ENCODE assay signal across 20 mouse cellular contexts in genomic region chr5:100003895-100004294, GRCm38 (mm10). TPM values are rescaled to one million over a fixed set of nuclear protein-coding genes. Genes with fewer than 3 reads are reported as not detected.
DNase-seq lines count a peak whose midpoint lies in the region; ATAC-seq lines count a peak whose summit lies in the region.
"Had no signal": no experiment of that assay in that cellular context is flagged by ENCODE, and none has a peak within 500 bp of the region (broad histone marks: within the 10 kb centered on the region; RNA-seq: fewer than 3 reads in every experiment).

No protein-coding gene starts in this region.

- H3K4me1 ChIP-seq in liver, embryonic 12.5 days, result peaks cover 48% of the 10 kb centered on the region
- H3K4me1 ChIP-seq: embryonic facial prominence, embryonic 12.5 days; forebrain, embryonic 13.5 days; forebrain, embryonic 15.5 days had no signal

- no peak overlapping the region for H3K4me2 ChIP-seq in liver, embryonic 12.5 days
- H3K4me2 ChIP-seq: embryonic facial prominence, embryonic 12.5 days; forebrain, embryonic 13.5 days; forebrain, embryonic 15.5 days had no signal

- ATAC-seq in liver, embryonic 12.5 days, result no peak
- ATAC-seq in megakaryocyte progenitor cell, adult 5-6 weeks (replicated peaks; ENCODE audit: poor library complexity), result peak; percentile 33; the same call in 1 of the 2 replicates
- ATAC-seq: activated CD4-positive, CD25-positive, alpha-beta regulatory T cell, adult 4 months; forebrain, embryonic 13.5 days; forebrain, embryonic 15.5 days; forebrain, postnatal 0 days had no signal

- peak; percentile 40 for DNase-seq in liver
- peak; percentile 32 for DNase-seq in 416B (ENCODE audit: low read depth)
- peak; percentile 29 for DNase-seq in MEL-GATA-1-ER (ENCODE audit: extremely low read depth, low read depth)
- DNase-seq in cerebellum, postnatal 14 days, result no peak
- no peak for DNase-seq in cerebellum, adult 8-10 months
- DNase-seq in lung, postnatal 4 days, result no peak
- DNase-seq: adrenal gland, adult 8-10 months; adrenal gland, postnatal 14 days; adrenal gland, postnatal 36 days; cerebellum, adult 11-12 months; cerebellum, adult 2 months; cerebellum, postnatal 10 days; forebrain, postnatal 0 days had no signal

- no peaks in the 10 kb centered on the region for H3K36me3 ChIP-seq in liver, embryonic 12.5 days
- H3K36me3 ChIP-seq: embryonic facial prominence, embryonic 10.5 days; embryonic facial prominence, embryonic 12.5 days; forebrain, embryonic 15.5 days had no signal

- H3K9ac ChIP-seq in liver, embryonic 12.5 days, result no peak overlapping the region
- H3K9ac ChIP-seq: embryonic facial prominence, embryonic 12.5 days; forebrain, embryonic 13.5 days; forebrain, embryonic 15.5 days; forebrain, postnatal 0 days had no signal

- no peak overlapping the region for H3K4me3 ChIP-seq in liver, embryonic 12.5 days
- H3K4me3 ChIP-seq: embryonic facial prominence, embryonic 10.5 days; embryonic facial prominence, embryonic 12.5 days; forebrain, embryonic 13.5 days; forebrain, embryonic 15.5 days had no signal

- no peaks in the 10 kb centered on the region for H3K27me3 ChIP-seq in liver, embryonic 12.5 days (replicated peaks)
- H3K27me3 ChIP-seq: embryonic facial prominence, embryonic 12.5 days; forebrain, embryonic 13.5 days; forebrain, embryonic 15.5 days had no signal

- H3K27ac ChIP-seq in liver, embryonic 12.5 days, result no peak overlapping the region
- H3K27ac ChIP-seq: embryonic facial prominence, embryonic 10.5 days; embryonic facial prominence, embryonic 12.5 days; forebrain, embryonic 13.5 days; forebrain, embryonic 15.5 days had no signal

- WGBS in liver, embryonic 12.5 days (ENCODE audit: insufficient replicate concordance), result 62% methylated on average over 4 of the region's 4 CpGs

- no peaks in the 10 kb centered on the region for H3K9me3 ChIP-seq in liver, embryonic 12.5 days (replicated peaks)
- H3K9me3 ChIP-seq: embryonic facial prominence, embryonic 10.5 days; embryonic facial prominence, embryonic 12.5 days; forebrain, embryonic 13.5 days; forebrain, embryonic 15.5 days had no signal

RNA-seq across cellular contexts. Expression of gene 4930524J08Rik, which starts 25.0 kb away (rescaled TPM):
- 0.71 and 2.0 TPM in 2 replicates for polyA plus RNA-seq in liver, embryonic 12.5 days (2016; fragmentation: Nextera tagmentation; extraction: Ambion mirVana)
- 0.98 and 1.2 TPM in 2 replicates for total RNA-seq in megakaryocyte progenitor cell, adult 5-6 weeks (2015)
- total RNA-seq in megakaryocyte progenitor cell, adult 5-6 weeks (2017), result 1.9 TPM in 1 of 2 replicates, not detected in the other
- polyA plus RNA-seq: activated CD4-positive, CD25-positive, alpha-beta regulatory T cell, adult 4 months had no signal

RNA-seq across cellular contexts. Expression of gene Hnrnpd, which starts 25.2 kb away (rescaled TPM):
- polyA plus RNA-seq in liver, embryonic 12.5 days (2016; fragmentation: Nextera tagmentation; extraction: Ambion mirVana), result 245 and 254 TPM in 2 replicates
- total RNA-seq in megakaryocyte progenitor cell, adult 5-6 weeks (2015), result 378 and 387 TPM in 2 replicates
- total RNA-seq in megakaryocyte progenitor cell, adult 5-6 weeks (2017), result 92.7 and 143 TPM in 2 replicates

RNA-seq across cellular contexts. Expression of gene Hnrnpdl, which starts 35.6 kb away (rescaled TPM):
- polyA plus RNA-seq in liver, embryonic 12.5 days (2016; fragmentation: Nextera tagmentation; extraction: Ambion mirVana), result 88.2 and 90.9 TPM in 2 replicates
- 283 and 299 TPM in 2 replicates for total RNA-seq in megakaryocyte progenitor cell, adult 5-6 weeks (2015)
- 415 and 496 TPM in 2 replicates for total RNA-seq in megakaryocyte progenitor cell, adult 5-6 weeks (2017)

RNA-seq across cellular contexts. Expression of gene Enoph1, which starts 35.9 kb away (rescaled TPM):
- 30.7 and 33.8 TPM in 2 replicates for polyA plus RNA-seq in liver, embryonic 12.5 days (2016; fragmentation: Nextera tagmentation; extraction: Ambion mirVana)
- 46.5 and 46.8 TPM in 2 replicates for total RNA-seq in megakaryocyte progenitor cell, adult 5-6 weeks (2015)
- 45.9 and 47.4 TPM in 2 replicates for total RNA-seq in megakaryocyte progenitor cell, adult 5-6 weeks (2017)

Comparison
In these comparisons a context has a peak if more than half of its experiments do, and no peak if none do; other contexts are left out.
1. DNase-seq: peak in liver (single experiment), 416B (single experiment) and MEL-GATA-1-ER (single experiment); none in cerebellum, postnatal 14 days (0 of 2), cerebellum, adult 8-10 months (single experiment) and lung, postnatal 4 days (0 of 2).